Mouse (Mus musculus): ENCODE results near the gene Sox8. TPM values are rescaled to one million over a fixed set of nuclear protein-coding genes. Genes with fewer than 3 reads are reported as not detected.

The Sox8 gene
- polyA plus RNA-seq, 1 experiment from 2014 or later: 2.9 TPM

DNA sequence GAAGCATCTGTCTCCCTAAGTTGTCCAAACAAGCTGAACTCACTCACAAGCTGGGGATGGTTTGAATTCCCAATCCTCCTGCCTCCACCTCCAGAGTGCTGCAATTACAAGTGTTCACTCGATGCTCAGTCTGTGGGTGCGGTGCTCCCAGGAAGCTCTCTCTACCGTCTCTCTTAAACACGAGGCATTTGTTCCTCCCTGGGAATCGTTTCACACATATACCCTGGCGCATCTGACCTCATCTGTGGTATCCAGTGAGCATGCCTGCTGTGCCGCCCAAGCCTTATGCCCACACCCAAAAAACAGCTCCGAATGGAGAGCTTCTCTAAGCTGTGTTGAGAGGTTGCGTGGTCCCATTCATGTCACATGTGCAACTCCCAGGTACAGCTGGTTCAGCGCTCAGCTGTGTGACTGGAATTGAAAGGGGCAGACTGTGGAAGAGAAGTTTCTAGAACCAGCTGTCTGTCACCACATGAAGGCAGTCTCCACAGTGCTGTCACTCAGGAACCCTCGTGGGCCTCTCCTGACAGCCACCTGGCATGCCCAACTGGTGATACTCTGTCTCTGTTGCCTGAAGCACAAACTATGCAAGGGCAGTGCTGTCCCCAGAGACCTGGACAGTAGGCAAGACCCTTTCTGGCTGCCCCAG is 37.8 kb upstream of the Sox8 start:
- no peaks in the 10 kb centered on the region for H3K27me3 ChIP-seq (ENCODE audit: control insufficient read depth, insufficient read depth, low read length)
- no peak overlapping the region for H3K9ac ChIP-seq (ENCODE audit: low read depth, low read length)
- no peak overlapping the region for H3K27ac ChIP-seq (ENCODE audit: low read depth, low read length)
- no peaks in the 10 kb centered on the region for H3K36me3 ChIP-seq (ENCODE audit: control insufficient read depth, insufficient read depth, low read length)
- peaks cover 38% of the 10 kb centered on the region for H3K4me1 ChIP-seq (ENCODE audit: control insufficient read depth, insufficient read depth, low read length)
- no peak for ATAC-seq (replicated peaks; ENCODE audit: insufficient number of reproducible peaks, low FRiP score, low TSS enrichment)
- no peak overlapping the region for H3K4me3 ChIP-seq (ENCODE audit: low read depth, low read length)
- WGBS (ENCODE audit: insufficient replicate concordance): 86% methylated on average over 11 of the region's 11 CpGs
- H3K9me3 ChIP-seq (replicated peaks; ENCODE audit: control insufficient read depth, low read length): no peaks in the 10 kb centered on the region
- H3K4me2 ChIP-seq: no peak overlapping the region

DNA sequence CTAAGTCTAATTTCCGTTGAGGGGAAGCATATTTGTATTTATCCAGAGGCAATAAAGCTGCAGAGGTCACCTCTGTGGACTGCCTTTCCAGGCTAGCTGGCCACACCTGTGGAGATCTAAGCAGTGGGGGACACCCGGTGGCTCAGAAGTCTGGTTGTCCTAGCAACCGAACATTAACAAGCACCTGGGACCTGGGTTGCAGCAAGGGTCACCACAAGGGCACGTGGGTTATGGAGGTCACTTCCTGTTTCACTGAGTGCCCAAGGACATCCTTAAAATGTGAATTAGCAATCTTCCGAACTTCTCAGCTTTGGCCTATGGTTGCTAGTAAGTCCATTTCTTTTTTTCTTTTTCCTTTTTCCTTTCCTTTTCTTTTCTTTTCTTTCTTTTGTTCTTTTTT is 33.7 kb upstream of the Sox8 start:
- no peak overlapping the region for H3K4me2 ChIP-seq
- no peak for ATAC-seq (replicated peaks; ENCODE audit: insufficient number of reproducible peaks, low FRiP score, low TSS enrichment)
- H3K27me3 ChIP-seq (ENCODE audit: control insufficient read depth, insufficient read depth, low read length): no peaks in the 10 kb centered on the region
- no peak overlapping the region for H3K9ac ChIP-seq (ENCODE audit: low read depth, low read length)
- no peaks in the 10 kb centered on the region for H3K9me3 ChIP-seq (replicated peaks; ENCODE audit: control insufficient read depth, low read length)
- WGBS (ENCODE audit: insufficient replicate concordance): 62% methylated on average over 5 of the region's 5 CpGs
- no peak overlapping the region for H3K27ac ChIP-seq (ENCODE audit: low read depth, low read length)
- peaks cover 27% of the 10 kb centered on the region for H3K4me1 ChIP-seq (ENCODE audit: control insufficient read depth, insufficient read depth, low read length)
- no peaks in the 10 kb centered on the region for H3K36me3 ChIP-seq (ENCODE audit: control insufficient read depth, insufficient read depth, low read length)
- no peak overlapping the region for H3K4me3 ChIP-seq (ENCODE audit: low read depth, low read length)

DNA sequence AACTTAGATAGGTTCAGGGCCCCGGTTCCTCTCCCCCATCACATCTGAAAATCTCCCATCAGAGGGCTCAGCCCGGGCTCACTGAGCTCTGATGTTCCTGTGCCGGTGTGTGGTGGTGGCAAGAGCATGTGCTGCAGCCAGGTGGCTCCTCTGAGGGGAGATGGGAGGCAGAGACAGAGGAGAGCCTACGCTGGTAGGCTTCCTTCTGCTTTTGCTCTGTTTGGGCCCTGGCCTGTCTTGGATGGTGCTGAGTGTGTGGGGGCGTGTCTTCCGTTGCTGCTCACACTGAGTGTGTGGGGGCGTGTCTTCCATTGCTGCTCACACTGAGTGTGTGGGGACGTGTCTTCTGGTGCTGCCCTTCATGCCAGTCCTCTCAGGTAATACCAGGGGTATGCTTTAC is 31.9 kb upstream of the Sox8 start:
- H3K4me3 ChIP-seq (ENCODE audit: low read depth, low read length): no peak overlapping the region
- no peaks in the 10 kb centered on the region for H3K9me3 ChIP-seq (replicated peaks; ENCODE audit: control insufficient read depth, low read length)
- no peak overlapping the region for H3K27ac ChIP-seq (ENCODE audit: low read depth, low read length)
- H3K36me3 ChIP-seq (ENCODE audit: control insufficient read depth, insufficient read depth, low read length): no peaks in the 10 kb centered on the region
- ATAC-seq (replicated peaks; ENCODE audit: insufficient number of reproducible peaks, low FRiP score, low TSS enrichment): no peak
- H3K4me1 ChIP-seq (ENCODE audit: control insufficient read depth, insufficient read depth, low read length): peaks cover 19% of the 10 kb centered on the region; the same call in 1 of the 2 replicates
- H3K27me3 ChIP-seq (ENCODE audit: control insufficient read depth, insufficient read depth, low read length): no peaks in the 10 kb centered on the region
- 73% methylated on average over 8 of the region's 8 CpGs for WGBS (ENCODE audit: insufficient replicate concordance)
- no peak overlapping the region for H3K4me2 ChIP-seq
- no peak overlapping the region for H3K9ac ChIP-seq (ENCODE audit: low read depth, low read length)

DNA sequence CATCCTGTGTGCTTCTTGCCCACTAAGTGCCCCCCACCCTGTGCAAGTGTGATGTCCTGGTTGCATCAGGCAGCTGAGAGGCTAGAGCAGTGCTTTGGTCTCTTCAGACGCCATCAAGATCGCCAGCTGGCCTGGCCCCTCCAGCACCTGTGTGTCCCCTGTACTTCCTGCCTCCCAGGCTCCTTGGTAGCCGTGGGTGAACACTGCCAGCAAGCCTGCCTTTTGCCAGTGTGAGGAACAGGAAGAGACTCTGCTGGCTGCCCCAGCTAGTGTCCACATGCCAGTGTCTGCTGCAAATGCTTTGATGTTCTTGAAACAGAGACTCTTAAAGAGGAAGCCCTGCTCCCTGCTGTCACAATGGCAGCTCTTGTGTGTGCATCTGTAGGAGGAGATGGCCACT is 27.1 kb upstream of the Sox8 start:
- Histone ChIP-seq H3K27ac (ENCODE audit: low read depth, low read length) (no peak overlapping the region), H3K36me3 (ENCODE audit: control insufficient read depth, insufficient read depth, low read length) (no peaks in the 10 kb centered on the region), H3K9me3 (replicated peaks; ENCODE audit: control insufficient read depth, low read length) (no peaks in the 10 kb centered on the region), H3K4me3 (ENCODE audit: low read depth, low read length) (no peak overlapping the region), H3K9ac (ENCODE audit: low read depth, low read length) (no peak overlapping the region), H3K27me3 (ENCODE audit: control insufficient read depth, insufficient read depth, low read length) (no peaks in the 10 kb centered on the region), H3K4me2 (no peak overlapping the region), H3K4me1 (ENCODE audit: control insufficient read depth, insufficient read depth, low read length) (peaks cover 14% of the 10 kb centered on the region)
- no peak for ATAC-seq (replicated peaks; ENCODE audit: insufficient number of reproducible peaks, low FRiP score, low TSS enrichment)
- WGBS (ENCODE audit: insufficient replicate concordance): 74% methylated on average over 3 of the region's 3 CpGs

- H3K9ac ChIP-seq (ENCODE audit: low read depth, low read length): no peak overlapping the region
- no peak overlapping the region for H3K4me3 ChIP-seq (ENCODE audit: low read depth, low read length)
- H3K27me3 ChIP-seq (ENCODE audit: control insufficient read depth, insufficient read depth, low read length): no peaks in the 10 kb centered on the region
- no peak for ATAC-seq (replicated peaks; ENCODE audit: insufficient number of reproducible peaks, low FRiP score, low TSS enrichment)
- no peaks in the 10 kb centered on the region; the same call in 1 of the 2 replicates for H3K36me3 ChIP-seq (ENCODE audit: control insufficient read depth, insufficient read depth, low read length)
- peaks cover 12% of the 10 kb centered on the region for H3K4me1 ChIP-seq (ENCODE audit: control insufficient read depth, insufficient read depth, low read length)
- 63% methylated on average over 5 of the region's 5 CpGs for WGBS (ENCODE audit: insufficient replicate concordance)
- H3K27ac ChIP-seq (ENCODE audit: low read depth, low read length): no peak overlapping the region
- H3K4me2 ChIP-seq: no peak overlapping the region
- no peaks in the 10 kb centered on the region for H3K9me3 ChIP-seq (replicated peaks; ENCODE audit: control insufficient read depth, low read length)
Measured at GRCm38 (mm10) chr17:25595495-25595894, 25.0 kb upstream of the Sox8 start.

GRCm38 (mm10) chr17:25593411-25594261 is 23.1 kb upstream of the Sox8 start:
- Histone ChIP-seq H3K4me2 (no peak overlapping the region), H3K9ac (ENCODE audit: low read depth, low read length) (no peak overlapping the region), H3K4me1 (ENCODE audit: control insufficient read depth, insufficient read depth, low read length) (peaks cover 9% of the 10 kb centered on the region), H3K27me3 (ENCODE audit: control insufficient read depth, insufficient read depth, low read length) (no peaks in the 10 kb centered on the region), H3K27ac (ENCODE audit: low read depth, low read length) (no peak overlapping the region), H3K36me3 (ENCODE audit: control insufficient read depth, insufficient read depth, low read length) (peaks cover 9% of the 10 kb centered on the region), H3K4me3 (ENCODE audit: low read depth, low read length) (no peak overlapping the region), H3K9me3 (replicated peaks; ENCODE audit: control insufficient read depth, low read length) (no peaks in the 10 kb centered on the region)
- 66% methylated on average over 22 of the region's 22 CpGs for WGBS (ENCODE audit: insufficient replicate concordance)
- no peak for ATAC-seq (replicated peaks; ENCODE audit: insufficient number of reproducible peaks, low FRiP score, low TSS enrichment)

DNA sequence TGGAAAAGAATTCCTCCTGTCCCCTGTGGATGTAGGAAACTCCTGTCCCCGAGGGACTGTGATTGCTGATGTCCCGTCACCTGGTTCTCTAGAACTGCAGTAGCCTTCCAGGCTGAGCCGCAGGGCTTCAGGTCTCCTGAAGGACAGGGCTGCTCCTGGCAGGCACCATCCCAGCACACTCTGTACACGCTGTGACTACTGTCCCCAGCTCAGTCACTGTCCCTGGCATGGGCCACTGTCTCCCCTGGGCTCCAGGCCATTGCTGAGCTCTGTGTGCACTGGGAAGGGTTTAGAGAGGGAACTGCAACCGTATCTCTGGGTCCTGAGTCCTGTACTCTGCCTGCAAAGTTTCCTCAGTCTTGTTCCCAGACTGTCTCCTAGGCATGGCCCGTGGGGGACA is 21.9 kb upstream of the Sox8 start:
- Histone ChIP-seq H3K9me3 (replicated peaks; ENCODE audit: control insufficient read depth, low read length) (no peaks in the 10 kb centered on the region), H3K4me2 (no peak overlapping the region), H3K9ac (ENCODE audit: low read depth, low read length) (no peak overlapping the region), H3K4me1 (ENCODE audit: control insufficient read depth, insufficient read depth, low read length) (peaks cover 9% of the 10 kb centered on the region), H3K27me3 (ENCODE audit: control insufficient read depth, insufficient read depth, low read length) (no peaks in the 10 kb centered on the region), H3K27ac (ENCODE audit: low read depth, low read length) (no peak overlapping the region), H3K4me3 (ENCODE audit: low read depth, low read length) (no peak overlapping the region), H3K36me3 (ENCODE audit: control insufficient read depth, insufficient read depth, low read length) (peaks cover 10% of the 10 kb centered on the region)
- 69% methylated on average over 6 of the region's 6 CpGs for whole genome bisulfite sequencing (ENCODE audit: insufficient replicate concordance)
- no peak for ATAC-seq (replicated peaks; ENCODE audit: insufficient number of reproducible peaks, low FRiP score, low TSS enrichment)

GRCm38 (mm10) chr17:25590985-25591384 is 20.5 kb upstream of the Sox8 start:
- Histone ChIP-seq H3K9me3 (replicated peaks; ENCODE audit: control insufficient read depth, low read length) (no peaks in the 10 kb centered on the region), H3K36me3 (ENCODE audit: control insufficient read depth, insufficient read depth, low read length) (peaks cover 12% of the 10 kb centered on the region), H3K4me3 (ENCODE audit: low read depth, low read length) (no peak overlapping the region), H3K27ac (ENCODE audit: low read depth, low read length) (no peak overlapping the region), H3K9ac (ENCODE audit: low read depth, low read length) (no peak overlapping the region), H3K4me2 (no peak overlapping the region), H3K27me3 (ENCODE audit: control insufficient read depth, insufficient read depth, low read length) (no peaks in the 10 kb centered on the region), H3K4me1 (ENCODE audit: control insufficient read depth, insufficient read depth, low read length) (peaks cover 9% of the 10 kb centered on the region)
- WGBS (ENCODE audit: insufficient replicate concordance): 85% methylated on average over 4 of the region's 4 CpGs
- no peak for ATAC-seq (replicated peaks; ENCODE audit: insufficient number of reproducible peaks, low FRiP score, low TSS enrichment)

All from heart, embryonic 11.5 days (tissue).